Mouse (Mus musculus): Measurements from ENCODE around the gene Psme2. TPM values are rescaled to one million over a fixed set of nuclear protein-coding genes. Genes with fewer than 3 reads are reported as not detected.

The Psme2 gene
- polyA plus RNA-seq, 1 experiment from 2014 or later, result 255 TPM

- Histone ChIP-seq H3K4me3 (peak within 1 kb of the TSS; percentile 67), H3K4me1 (peaks cover 18% of the 10 kb centered on the region), H3K4me2 (replicated peaks) (peak within 1 kb of the TSS; percentile 70), H3K9me3 (no peaks in the 10 kb centered on the region), H3K27ac (peak within 1 kb of the TSS; percentile 95), H3K36me3 (peaks cover 16% of the 10 kb centered on the region), H3K9ac (peak within 1 kb of the TSS; percentile 80), H3K27me3 (no peaks in the 10 kb centered on the region)
- peak; percentile 85 for ATAC-seq (ENCODE audit: insufficient number of reproducible peaks, insufficient read depth, low FRiP score, low TSS enrichment)
- under 1% methylated on average over 27 of the region's 27 CpGs for WGBS
These were observed 31.1 kb downstream of the Psme2 start, which contains the start of gene Dcaf11 for GRCm38 (mm10) chr14:55559799-55560201. Dcaf11 (plus strand) TSS chr14:55560006.

GRCm38 (mm10) chr14:55558740-55559448 lies 32.0 kb downstream of the Psme2 start:
- Histone ChIP-seq H3K9me3 (no peaks in the 10 kb centered on the region), H3K4me1 (peaks cover 18% of the 10 kb centered on the region), H3K4me3 (peak overlapping the region; percentile 67), H3K36me3 (peaks cover 7% of the 10 kb centered on the region), H3K9ac (peak overlapping the region; percentile 80; the same call in 1 of the 2 replicates), H3K27ac (no peak overlapping the region), H3K4me2 (replicated peaks) (peak overlapping the region; percentile 70), H3K27me3 (no peaks in the 10 kb centered on the region)
- 55% methylated on average over 6 of the region's 6 CpGs for WGBS
- ATAC-seq (ENCODE audit: insufficient number of reproducible peaks, insufficient read depth, low FRiP score, low TSS enrichment), result no peak

GRCm38 (mm10) chr14:55557587-55557986 lies 33.3 kb downstream of the Psme2 start:
- no peak overlapping the region for H3K9ac ChIP-seq
- no peaks in the 10 kb centered on the region for H3K9me3 ChIP-seq
- 91% methylated on average over 3 of the region's 3 CpGs for WGBS
- no peak overlapping the region for H3K27ac ChIP-seq
- H3K4me2 ChIP-seq (replicated peaks), result no peak overlapping the region
- H3K4me1 ChIP-seq, result peaks cover 18% of the 10 kb centered on the region
- H3K36me3 ChIP-seq, result no peaks in the 10 kb centered on the region
- ATAC-seq (ENCODE audit: insufficient number of reproducible peaks, insufficient read depth, low FRiP score, low TSS enrichment), result no peak
- no peaks in the 10 kb centered on the region for H3K27me3 ChIP-seq
- H3K4me3 ChIP-seq, result no peak overlapping the region

- Histone ChIP-seq H3K4me2 (replicated peaks) (no peak overlapping the region), H3K9me3 (no peaks in the 10 kb centered on the region), H3K27me3 (no peaks in the 10 kb centered on the region), H3K36me3 (no peaks in the 10 kb centered on the region), H3K9ac (no peak overlapping the region), H3K4me3 (no peak overlapping the region), H3K4me1 (peaks cover 16% of the 10 kb centered on the region), H3K27ac (no peak overlapping the region)
- 28% methylated on average over 5 of the region's 5 CpGs for WGBS
- no peak for ATAC-seq (ENCODE audit: insufficient number of reproducible peaks, insufficient read depth, low FRiP score, low TSS enrichment)
These were observed 33.9 kb downstream of the Psme2 start for GRCm38 (mm10) chr14:55557003-55557402.

- H3K4me1 ChIP-seq, result peaks cover 6% of the 10 kb centered on the region; the same call in 1 of the 2 replicates
- no peak overlapping the region for H3K4me2 ChIP-seq (replicated peaks)
- H3K27ac ChIP-seq, result no peak overlapping the region
- no peak overlapping the region for H3K4me3 ChIP-seq
- H3K9ac ChIP-seq, result no peak overlapping the region
- WGBS, result 79% methylated on average over 3 of the region's 3 CpGs
- H3K36me3 ChIP-seq, result no peaks in the 10 kb centered on the region
- ATAC-seq (ENCODE audit: insufficient number of reproducible peaks, insufficient read depth, low FRiP score, low TSS enrichment), result no peak
- H3K9me3 ChIP-seq, result no peaks in the 10 kb centered on the region
- no peaks in the 10 kb centered on the region for H3K27me3 ChIP-seq
These were observed 35.1 kb downstream of the Psme2 start for GRCm38 (mm10) chr14:55555788-55556187.

- no peak for ATAC-seq (ENCODE audit: insufficient number of reproducible peaks, insufficient read depth, low FRiP score, low TSS enrichment)
- no peaks in the 10 kb centered on the region for H3K36me3 ChIP-seq
- no peak overlapping the region for H3K4me2 ChIP-seq (replicated peaks)
- no peaks in the 10 kb centered on the region for H3K9me3 ChIP-seq
- no peak overlapping the region for H3K27ac ChIP-seq
- no peak overlapping the region for H3K4me3 ChIP-seq
- H3K27me3 ChIP-seq, result no peaks in the 10 kb centered on the region
- H3K9ac ChIP-seq, result no peak overlapping the region
- peaks cover 6% of the 10 kb centered on the region; the same call in 1 of the 2 replicates for H3K4me1 ChIP-seq
These were observed 36.3 kb downstream of the Psme2 start for GRCm38 (mm10) chr14:55554635-55555034.

- 94% methylated on average over 8 of the region's 8 CpGs for WGBS
- Histone ChIP-seq H3K4me3 (no peak overlapping the region), H3K9me3 (no peaks in the 10 kb centered on the region), H3K27ac (no peak overlapping the region), H3K36me3 (peaks cover 20% of the 10 kb centered on the region), H3K4me2 (replicated peaks) (no peak overlapping the region), H3K4me1 (peaks cover 2% of the 10 kb centered on the region; the same call in 1 of the 2 replicates), H3K9ac (no peak overlapping the region), H3K27me3 (no peaks in the 10 kb centered on the region)
- ATAC-seq (ENCODE audit: insufficient number of reproducible peaks, insufficient read depth, low FRiP score, low TSS enrichment), result no peak
These were observed 39.1 kb downstream of the Psme2 start for GRCm38 (mm10) chr14:55551794-55552193.

- ATAC-seq (ENCODE audit: insufficient number of reproducible peaks, insufficient read depth, low FRiP score, low TSS enrichment), result no peak
- 75% methylated on average over 5 of the region's 5 CpGs for WGBS
These were observed 39.6 kb downstream of the Psme2 start for GRCm38 (mm10) chr14:55551347-55551746.

GRCm38 (mm10) chr14:55550191-55550590 lies 40.7 kb downstream of the Psme2 start:
- H3K4me3 ChIP-seq, result no peak overlapping the region
- no peak for ATAC-seq (ENCODE audit: insufficient number of reproducible peaks, insufficient read depth, low FRiP score, low TSS enrichment)
- no peaks in the 10 kb centered on the region for H3K9me3 ChIP-seq
- H3K27me3 ChIP-seq, result no peaks in the 10 kb centered on the region
- H3K36me3 ChIP-seq, result peaks cover 29% of the 10 kb centered on the region
- H3K4me2 ChIP-seq (replicated peaks), result no peak overlapping the region
- no peak overlapping the region for H3K9ac ChIP-seq
- no peaks in the 10 kb centered on the region for H3K4me1 ChIP-seq
- H3K27ac ChIP-seq, result no peak overlapping the region
- WGBS, result 86% methylated on average over 6 of the region's 6 CpGs

More at GRCm38 (mm10) chr14:55551347-55551746, 39.6 kb downstream of the Psme2 start:
- H3K9me3 ChIP-seq, result no peaks in the 10 kb centered on the region
- no peaks in the 10 kb centered on the region for H3K4me1 ChIP-seq
- no peak overlapping the region for H3K4me2 ChIP-seq (replicated peaks)
- H3K27ac ChIP-seq, result no peak overlapping the region
- H3K27me3 ChIP-seq, result no peaks in the 10 kb centered on the region
- H3K36me3 ChIP-seq, result peaks cover 20% of the 10 kb centered on the region
- no peak overlapping the region for H3K9ac ChIP-seq
- H3K4me3 ChIP-seq, result no peak overlapping the region

GRCm38 (mm10) chr14:55544334-55544733 lies 46.6 kb downstream of the Psme2 start:
- ATAC-seq (ENCODE audit: insufficient number of reproducible peaks, insufficient read depth, low FRiP score, low TSS enrichment), result no peak
- H3K4me2 ChIP-seq (replicated peaks), result no peak overlapping the region
- 86% methylated on average over 9 of the region's 9 CpGs for WGBS
- peaks cover 11% of the 10 kb centered on the region for H3K4me1 ChIP-seq
- H3K36me3 ChIP-seq, result peaks cover 49% of the 10 kb centered on the region
- no peak overlapping the region for H3K9ac ChIP-seq
- H3K9me3 ChIP-seq, result no peaks in the 10 kb centered on the region
- no peaks in the 10 kb centered on the region for H3K27me3 ChIP-seq
- H3K27ac ChIP-seq, result no peak overlapping the region
- no peak overlapping the region for H3K4me3 ChIP-seq

GRCm38 (mm10) chr14:55542268-55542667 lies 48.6 kb downstream of the Psme2 start:
- Histone ChIP-seq H3K9ac (no peak overlapping the region), H3K27ac (no peak overlapping the region), H3K27me3 (no peaks in the 10 kb centered on the region), H3K9me3 (no peaks in the 10 kb centered on the region), H3K4me2 (replicated peaks) (no peak overlapping the region), H3K36me3 (peaks cover 29% of the 10 kb centered on the region), H3K4me1 (peaks cover 11% of the 10 kb centered on the region), H3K4me3 (no peak overlapping the region)
- WGBS, result 97% methylated on average over 12 of the region's 12 CpGs
- ATAC-seq (ENCODE audit: insufficient number of reproducible peaks, insufficient read depth, low FRiP score, low TSS enrichment), result no peak

GRCm38 (mm10) chr14:55540787-55541321 lies 50.1 kb downstream of the Psme2 start:
- peak overlapping the region; percentile 84 for H3K27ac ChIP-seq
- H3K27me3 ChIP-seq, result no peaks in the 10 kb centered on the region
- H3K36me3 ChIP-seq, result peaks cover 26% of the 10 kb centered on the region
- WGBS, result 7% methylated on average over 10 of the region's 10 CpGs
- peaks cover 11% of the 10 kb centered on the region for H3K4me1 ChIP-seq
- H3K4me2 ChIP-seq (replicated peaks), result peak overlapping the region; percentile 75
- H3K9me3 ChIP-seq, result no peaks in the 10 kb centered on the region
- H3K9ac ChIP-seq, result peak overlapping the region; percentile 70
- peak overlapping the region; percentile 57 for H3K4me3 ChIP-seq
- peak; percentile 42 for ATAC-seq (ENCODE audit: insufficient number of reproducible peaks, insufficient read depth, low FRiP score, low TSS enrichment)
